8 mouse cellular contexts compared by ENCODE assay signal in the genomic region with DNA sequence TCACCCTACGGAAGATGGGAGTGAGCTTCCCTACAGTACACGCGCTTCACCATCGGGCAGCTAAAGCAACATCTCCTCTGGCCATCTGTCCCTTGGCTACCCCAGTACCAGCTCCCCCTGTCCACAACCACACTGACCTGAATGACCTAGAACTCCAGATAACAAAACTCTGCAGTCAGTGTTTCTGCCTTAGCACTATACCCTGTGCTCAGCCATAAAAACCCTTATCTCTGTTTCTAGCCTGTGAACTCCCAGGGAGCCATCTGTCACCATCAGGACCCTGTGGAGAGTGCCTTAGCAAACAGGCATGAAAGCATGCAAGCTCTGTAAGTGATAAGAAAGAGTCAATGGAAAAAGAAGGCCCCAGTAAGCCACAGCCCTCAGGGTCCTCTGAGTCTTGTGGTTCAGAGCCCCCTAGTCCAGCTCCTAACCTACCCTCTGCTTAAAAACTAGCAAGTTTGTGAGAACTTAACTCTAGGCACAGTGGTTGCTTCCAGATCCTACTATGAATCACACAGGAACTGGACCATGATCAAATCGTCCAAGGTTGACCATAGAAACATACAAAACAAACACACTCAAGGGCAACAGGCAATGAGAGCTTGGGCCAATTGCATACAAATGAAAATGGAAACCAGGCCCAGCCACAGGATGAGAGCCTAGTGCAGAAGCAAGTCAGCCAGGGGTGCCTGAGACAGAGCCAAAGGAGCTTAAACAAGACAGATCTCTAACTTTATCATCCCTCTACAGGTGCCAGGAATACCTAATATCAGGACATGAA. TPM values are rescaled to one million over a fixed set of nuclear protein-coding genes. Genes with fewer than 3 reads are reported as not detected.
A peak's percentile ranks its signal among the peaks of the same experiment; 100 is the strongest.
DNase-seq lines count a peak whose midpoint lies in the region; ATAC-seq lines count a peak whose summit lies in the region.

No protein-coding gene starts in this region.

- DNase-seq in midbrain, embryonic 14.5 days = no peak
- peak; percentile 88 for DNase-seq in heart, embryonic 10.5 days (ENCODE audit: low spot score)
- peak; percentile 37 for DNase-seq in kidney, postnatal 14 days
- no peak for DNase-seq in right cerebral cortex, postnatal 4 days
- DNase-seq in spleen, postnatal 10 days (ENCODE audit: low spot score in 2 of 2) = no peak

- WGBS in midbrain, embryonic 15.5 days = 93% methylated on average over 5 of the region's 5 CpGs
- 95% methylated on average over 5 of the region's 5 CpGs for WGBS in midbrain, embryonic 14.5 days
- WGBS in heart, embryonic 10.5 days = 22% methylated on average over 5 of the region's 5 CpGs
- WGBS in neural tube, embryonic 15.5 days = 82% methylated on average over 5 of the region's 5 CpGs
- WGBS in midbrain, embryonic 16.5 days = 94% methylated on average over 5 of the region's 5 CpGs

- H3K4me3 ChIP-seq in midbrain, embryonic 15.5 days = no peak overlapping the region
- H3K4me3 ChIP-seq in midbrain, embryonic 14.5 days (replicated peaks; ENCODE audit: low read depth, low read length) = no peak overlapping the region
- H3K4me3 ChIP-seq in heart, embryonic 10.5 days = peak overlapping the region; percentile 19; the same call in 1 of the 2 replicates
- H3K4me3 ChIP-seq in neural tube, embryonic 15.5 days (replicated peaks) = no peak overlapping the region
- no peak overlapping the region for H3K4me3 ChIP-seq in midbrain, embryonic 16.5 days (ENCODE audit: low read depth, low read length)

- H3K4me1 ChIP-seq in midbrain, embryonic 15.5 days = no peaks in the 10 kb centered on the region
- no peaks in the 10 kb centered on the region for H3K4me1 ChIP-seq in midbrain, embryonic 14.5 days (ENCODE audit: control insufficient read depth, insufficient read depth, low read length)
- H3K4me1 ChIP-seq in heart, embryonic 10.5 days = peaks cover 69% of the 10 kb centered on the region
- H3K4me1 ChIP-seq in neural tube, embryonic 15.5 days = peaks cover 39% of the 10 kb centered on the region
- H3K4me1 ChIP-seq in midbrain, embryonic 16.5 days (ENCODE audit: control insufficient read depth, insufficient read depth, low read length) = no peaks in the 10 kb centered on the region; the same call in 1 of the 2 replicates

- no peak overlapping the region for H3K9ac ChIP-seq in midbrain, embryonic 15.5 days
- no peak overlapping the region for H3K9ac ChIP-seq in midbrain, embryonic 14.5 days (replicated peaks; ENCODE audit: low read length)
- H3K9ac ChIP-seq in neural tube, embryonic 15.5 days (replicated peaks) = no peak overlapping the region
- H3K9ac ChIP-seq in midbrain, embryonic 16.5 days (ENCODE audit: low read depth, low read length) = no peak overlapping the region

- no peaks in the 10 kb centered on the region for H3K9me3 ChIP-seq in midbrain, embryonic 15.5 days
- H3K9me3 ChIP-seq in midbrain, embryonic 14.5 days (ENCODE audit: control insufficient read depth, low read length) = no peaks in the 10 kb centered on the region
- no peaks in the 10 kb centered on the region for H3K9me3 ChIP-seq in heart, embryonic 10.5 days
- H3K9me3 ChIP-seq in neural tube, embryonic 15.5 days (replicated peaks) = no peaks in the 10 kb centered on the region
- no peaks in the 10 kb centered on the region for H3K9me3 ChIP-seq in midbrain, embryonic 16.5 days (replicated peaks; ENCODE audit: control insufficient read depth, low read length, poor library complexity, severe bottlenecking)

- H3K36me3 ChIP-seq in midbrain, embryonic 15.5 days (replicated peaks) = peaks cover 12% of the 10 kb centered on the region
- H3K36me3 ChIP-seq in midbrain, embryonic 14.5 days (ENCODE audit: control insufficient read depth, insufficient read depth, low read length) = peaks cover 48% of the 10 kb centered on the region
- peaks cover 90% of the 10 kb centered on the region for H3K36me3 ChIP-seq in heart, embryonic 10.5 days
- H3K36me3 ChIP-seq in neural tube, embryonic 15.5 days = peaks cover 24% of the 10 kb centered on the region
- H3K36me3 ChIP-seq in midbrain, embryonic 16.5 days (ENCODE audit: control insufficient read depth, insufficient read depth, low read length) = peaks cover 6% of the 10 kb centered on the region; the same call in 1 of the 2 replicates

- no peak for ATAC-seq in midbrain, embryonic 15.5 days (replicated peaks)
- no peak for ATAC-seq in midbrain, embryonic 14.5 days (ENCODE audit: low FRiP score, low TSS enrichment)
- ATAC-seq in neural tube, embryonic 15.5 days (ENCODE audit: low FRiP score) = no peak
- no peak for ATAC-seq in midbrain, embryonic 16.5 days

- no peak overlapping the region for H3K4me2 ChIP-seq in midbrain, embryonic 15.5 days
- no peak overlapping the region for H3K4me2 ChIP-seq in midbrain, embryonic 14.5 days (ENCODE audit: low read length)
- H3K4me2 ChIP-seq in neural tube, embryonic 15.5 days = no peak overlapping the region
- no peak overlapping the region for H3K4me2 ChIP-seq in midbrain, embryonic 16.5 days (ENCODE audit: low read length)

- no peaks in the 10 kb centered on the region for H3K27me3 ChIP-seq in midbrain, embryonic 15.5 days (replicated peaks)
- H3K27me3 ChIP-seq in midbrain, embryonic 14.5 days (ENCODE audit: control insufficient read depth, insufficient read depth, low read length) = no peaks in the 10 kb centered on the region
- H3K27me3 ChIP-seq in heart, embryonic 10.5 days (ENCODE audit: insufficient read depth, poor library complexity, severe bottlenecking) = no peaks in the 10 kb centered on the region
- no peaks in the 10 kb centered on the region for H3K27me3 ChIP-seq in neural tube, embryonic 15.5 days (replicated peaks)
- H3K27me3 ChIP-seq in midbrain, embryonic 16.5 days (ENCODE audit: control insufficient read depth, insufficient read depth, low read depth, low read length) = no peaks in the 10 kb centered on the region

- H3K27ac ChIP-seq in midbrain, embryonic 15.5 days = 0 out of 2 replicates have a peak overlapping the region, but pooled peaks have one; percentile 34
- no peak overlapping the region for H3K27ac ChIP-seq in midbrain, embryonic 14.5 days (replicated peaks; ENCODE audit: low read depth, low read length)
- peak overlapping the region; percentile 80 for H3K27ac ChIP-seq in heart, embryonic 10.5 days
- peak overlapping the region; percentile 76 for H3K27ac ChIP-seq in neural tube, embryonic 15.5 days (replicated peaks)
- no peak overlapping the region for H3K27ac ChIP-seq in midbrain, embryonic 16.5 days (ENCODE audit: low read length)

RNA-seq across cellular contexts. Expression of a gene that starts 45.3 kb away (rescaled TPM):
- polyA plus RNA-seq in midbrain, embryonic 15.5 days (2015; fragmentation: Nextera tagmentation; extraction: Ambion mirVana) = 10.8 and 11.2 TPM in 2 replicates
- 9.2 and 13.4 TPM in 2 replicates for polyA plus RNA-seq in midbrain, embryonic 14.5 days (2014; fragmentation: Nextera tagmentation; extraction: Ambion mirVana)
- 141 and 272 TPM in 2 replicates for polyA plus RNA-seq in heart, embryonic 10.5 days (2016; fragmentation: Nextera tagmentation; extraction: Ambion mirVana)
- polyA plus RNA-seq in neural tube, embryonic 15.5 days (2015; fragmentation: Nextera tagmentation; extraction: Ambion mirVana) = 10.1 and 12.6 TPM in 2 replicates
- polyA plus RNA-seq in midbrain, embryonic 16.5 days (2015; fragmentation: Nextera tagmentation; extraction: Ambion mirVana) = 9.6 and 10.9 TPM in 2 replicates

RNA-seq across cellular contexts. Expression of a gene that starts 48.5 kb away (rescaled TPM):
- not detected in 2 replicates for polyA plus RNA-seq in midbrain, embryonic 15.5 days (2015; fragmentation: Nextera tagmentation; extraction: Ambion mirVana)
- not detected in 2 replicates for polyA plus RNA-seq in midbrain, embryonic 14.5 days (2014; fragmentation: Nextera tagmentation; extraction: Ambion mirVana)
- polyA plus RNA-seq in heart, embryonic 10.5 days (2016; fragmentation: Nextera tagmentation; extraction: Ambion mirVana) = 0.39 and 1.1 TPM in 2 replicates
- polyA plus RNA-seq in neural tube, embryonic 15.5 days (2015; fragmentation: Nextera tagmentation; extraction: Ambion mirVana) = not detected in 2 replicates
- polyA plus RNA-seq in midbrain, embryonic 16.5 days (2015; fragmentation: Nextera tagmentation; extraction: Ambion mirVana) = not detected in 2 replicates

Comparison
In these comparisons a context has a peak if more than half of its experiments do, and no peak if none do; other contexts are left out.
1. H3K27ac ChIP-seq: peak in midbrain, embryonic 15.5 days (single experiment), heart, embryonic 10.5 days (single experiment) and neural tube, embryonic 15.5 days (single experiment); none in midbrain, embryonic 14.5 days (single experiment) and midbrain, embryonic 16.5 days (single experiment).
2. DNase-seq: peak in heart, embryonic 10.5 days (single experiment) and kidney, postnatal 14 days (single experiment); none in midbrain, embryonic 14.5 days (single experiment), right cerebral cortex, postnatal 4 days (single experiment) and spleen, postnatal 10 days (0 of 2).